Mouse (Mus musculus) adipocyte (in vitro differentiated cells): ENCODE results near the gene Guk1.
A peak's percentile ranks its signal among the peaks of the same experiment; 100 is the strongest.

Experiments used
- DNase-seq: peaks from one replicate; pipeline ENCODE4 v3.0.0-alpha.2; 2016; ENCODE audit warnings: low spot score

Gene Guk1

GRCm38 (mm10) chr11:59210020-59210419 lies 18.0 kb upstream of the Guk1 start:
- no peak for DNase-seq

GRCm38 (mm10) chr11:59209580-59209979 lies 17.6 kb upstream of the Guk1 start:
- DNase-seq = no peak

- no peak for DNase-seq
Observed at GRCm38 (mm10) chr11:59209003-59209441, 17.0 kb upstream of the Guk1 start.

- no peak for DNase-seq
Observed at GRCm38 (mm10) chr11:59208153-59208831, 16.3 kb upstream of the Guk1 start, which contains the start of gene 2310033P09Rik. Gene 2310033P09Rik (plus strand): TSS chr11:59208321.

GRCm38 (mm10) chr11:59202081-59202995 lies 10.3 kb upstream of the Guk1 start, which contains the start of gene Mrpl55:
Gene Mrpl55 (plus strand): TSS chr11:59202486.
- peak; percentile 92 for DNase-seq

GRCm38 (mm10) chr11:59201216-59202002 lies 9.4 kb upstream of the Guk1 start:
- DNase-seq = no peak

GRCm38 (mm10) chr11:59196230-59196629 lies 4.2 kb upstream of the Guk1 start:
- no peak for DNase-seq

GRCm38 (mm10) chr11:59191231-59192058 lies 567 bp downstream of the Guk1 start:
- DNase-seq = peak; percentile 74

- no peak for DNase-seq
Observed at GRCm38 (mm10) chr11:59187706-59188105, 4.3 kb downstream of the Guk1 start.

GRCm38 (mm10) chr11:59185490-59185889 lies 6.5 kb downstream of the Guk1 start:
- no peak for DNase-seq

- peak; percentile 72 for DNase-seq
Observed at GRCm38 (mm10) chr11:59183821-59184220, 8.2 kb downstream of the Guk1 start.

- no peak for DNase-seq
Observed at GRCm38 (mm10) chr11:59182864-59183331, 9.1 kb downstream of the Guk1 start, which contains the start of gene Gjc2. Gene Gjc2 (minus strand): TSS chr11:59183213.

- no peak for DNase-seq
Observed at GRCm38 (mm10) chr11:59176921-59177320, 15.1 kb downstream of the Guk1 start.

- DNase-seq = no peak
Observed at GRCm38 (mm10) chr11:59176475-59176874, 15.5 kb downstream of the Guk1 start.

GRCm38 (mm10) chr11:59174189-59174838 lies 17.7 kb downstream of the Guk1 start:
- DNase-seq = no peak

- DNase-seq = no peak
Observed at GRCm38 (mm10) chr11:59170549-59170948, 21.5 kb downstream of the Guk1 start.

GRCm38 (mm10) chr11:59169807-59170206 lies 22.2 kb downstream of the Guk1 start:
- no peak for DNase-seq

GRCm38 (mm10) chr11:59165616-59166241 lies 26.3 kb downstream of the Guk1 start:
- peak; percentile 27 for DNase-seq

GRCm38 (mm10) chr11:59164384-59164783 lies 27.6 kb downstream of the Guk1 start:
- DNase-seq = peak; percentile 15
